Mouse (Mus musculus) stomach, postnatal 0 days (tissue): ENCODE measurements around the gene Mfrp.

Experiments
- CTCF ChIP-seq: IDR thresholded peaks from 2 replicates; pipeline ENCODE4 v1.5.1; 2016; ENCODE audit warnings: antibody characterized with exemption, low read depth, mild to moderate bottlenecking, moderate library complexity
- EP300 ChIP-seq: optimal IDR thresholded peaks from 2 replicates; pipeline ENCODE3; 2016; ENCODE audit warnings: antibody characterized with exemption

GRCm38 (mm10) chr9:44130581-44131275, 29.2 kb downstream of the Mfrp start:
- TF ChIP-seq CTCF (no peak), EP300 (no peak)
